Mouse (Mus musculus) activated CD4-positive, CD25-positive, alpha-beta regulatory T cell, adult 9 weeks (primary cell): Measurements from ENCODE around the gene Actl6b. TPM values are rescaled to one million over a fixed set of nuclear protein-coding genes. Genes with fewer than 3 reads are reported as not detected.

Source experiments
- polyA plus RNA-seq: library from polyadenylated mRNA; unstranded; fragments of 100-300 nt; shearing (Covaris generic); gene quantifications from one replicate; pipeline ENCODE4 v1.2.1, GENCODE M21; 2017

Gene Actl6b
- not detected for polyA plus RNA-seq

DNA sequence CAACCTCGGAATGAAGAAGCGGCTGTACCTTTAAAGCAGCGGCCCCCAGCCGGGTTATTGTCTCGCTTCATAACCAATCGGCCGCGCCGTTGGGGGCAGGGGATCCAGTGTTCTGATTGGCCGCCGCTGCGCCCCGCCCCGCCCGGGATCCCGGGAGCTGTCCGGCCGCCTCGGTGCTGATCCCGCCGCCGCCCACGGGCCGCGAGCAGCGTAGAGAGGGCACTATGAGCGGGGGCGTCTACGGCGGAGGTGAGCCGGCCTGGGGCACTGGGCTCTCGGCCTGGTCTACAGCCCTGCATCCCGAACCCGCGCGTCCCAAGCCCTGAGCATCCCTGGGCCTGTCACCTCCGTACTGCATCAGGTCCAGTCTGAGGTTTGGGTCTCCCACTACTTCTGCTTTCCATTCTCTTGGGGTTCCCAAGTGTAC, at the start of gene Actl6b:
Gene Actl6b (plus strand): TSS at position 107 of the 427 bp plus-strand sequence.

DNA sequence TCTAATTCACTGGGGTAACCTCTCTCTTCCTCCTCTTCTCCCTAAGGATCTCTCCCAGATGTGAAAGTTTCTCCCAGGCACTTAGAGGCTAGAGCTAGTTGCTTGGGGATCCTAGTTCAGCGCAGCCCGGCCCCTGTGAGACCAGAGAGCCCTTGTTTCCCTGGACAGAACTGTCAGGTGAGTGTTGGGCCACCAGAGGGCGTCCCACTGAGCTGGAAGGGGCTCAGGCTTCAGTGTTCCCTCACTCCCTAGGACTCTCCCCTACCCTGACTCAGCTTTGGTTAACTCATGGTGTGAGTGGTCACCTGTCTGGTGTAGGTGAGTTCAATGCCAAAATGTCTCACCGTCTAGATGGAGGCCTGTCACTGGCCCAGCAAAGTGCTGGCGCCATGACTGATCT, 34.9 kb upstream of the Actl6b start, which contains the start of gene Gigyf1:
Gene Gigyf1 (plus strand): TSS at position 113 of the 400 bp plus-strand sequence.

DNA sequence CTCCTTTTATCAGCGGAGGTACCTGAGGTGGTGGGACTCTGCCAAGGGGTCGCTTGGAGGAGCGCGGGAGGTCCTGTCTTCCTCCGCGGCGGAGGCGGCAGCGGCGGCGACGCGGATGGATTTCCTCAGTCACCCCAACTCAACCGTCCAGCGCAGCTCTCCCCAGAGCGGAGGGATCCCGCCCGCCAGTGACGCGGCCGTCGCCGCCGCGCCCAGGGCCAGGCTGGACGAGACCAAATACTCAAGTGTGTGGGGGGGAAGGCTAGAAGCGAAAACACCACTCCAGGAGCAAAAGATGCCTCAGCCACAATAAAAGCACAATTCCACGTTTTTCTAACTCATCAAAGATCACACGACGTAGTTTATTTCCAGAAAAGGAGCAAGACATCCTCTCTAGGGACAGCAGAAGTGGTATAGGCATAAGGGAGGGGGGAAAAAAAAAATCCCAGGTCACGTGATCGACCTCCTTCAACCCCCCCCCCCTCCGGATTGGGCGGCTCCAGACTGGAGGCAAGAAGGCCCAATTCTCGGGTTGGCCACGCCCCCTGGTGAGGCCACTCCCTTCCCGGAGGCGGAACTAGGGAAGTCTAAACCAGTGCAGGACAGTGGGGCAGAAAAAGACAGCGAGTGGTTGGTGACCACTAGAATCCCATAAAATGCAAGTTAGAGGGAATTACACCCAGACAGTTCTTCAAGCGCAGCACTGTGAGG, 20.0 kb upstream of the Actl6b start, which contains the start of the genes Epo and Gnb2:
Gene Epo (minus strand): TSS at position 126 of the 711 bp plus-strand sequence.
Gene Gnb2 (minus strand): TSS at position 394 of the 711 bp plus-strand sequence.

DNA sequence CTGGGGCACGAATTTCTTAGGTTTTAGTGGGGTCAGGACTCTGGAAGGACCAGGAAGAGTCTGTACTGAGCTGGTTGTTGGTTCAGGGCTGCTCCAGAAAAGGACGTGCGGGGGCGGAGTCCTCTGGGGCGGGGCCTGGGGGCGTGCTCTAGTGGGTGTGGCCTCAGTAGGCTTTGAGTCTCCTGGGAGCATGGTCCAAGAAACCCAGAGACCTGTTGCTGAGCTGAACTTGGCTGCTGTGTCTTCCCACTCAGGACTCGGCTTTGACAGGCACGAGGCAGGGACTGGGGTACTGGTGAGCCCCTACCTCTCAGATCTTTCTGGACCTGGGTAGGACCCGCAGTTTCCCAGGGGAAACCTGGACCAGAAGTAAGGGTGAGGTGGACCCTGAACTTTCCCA, 16.3 kb downstream of the Actl6b start, which contains the start of gene Tfr2:
Gene Tfr2 (plus strand): TSS at position 176 of the 400 bp plus-strand sequence.

DNA sequence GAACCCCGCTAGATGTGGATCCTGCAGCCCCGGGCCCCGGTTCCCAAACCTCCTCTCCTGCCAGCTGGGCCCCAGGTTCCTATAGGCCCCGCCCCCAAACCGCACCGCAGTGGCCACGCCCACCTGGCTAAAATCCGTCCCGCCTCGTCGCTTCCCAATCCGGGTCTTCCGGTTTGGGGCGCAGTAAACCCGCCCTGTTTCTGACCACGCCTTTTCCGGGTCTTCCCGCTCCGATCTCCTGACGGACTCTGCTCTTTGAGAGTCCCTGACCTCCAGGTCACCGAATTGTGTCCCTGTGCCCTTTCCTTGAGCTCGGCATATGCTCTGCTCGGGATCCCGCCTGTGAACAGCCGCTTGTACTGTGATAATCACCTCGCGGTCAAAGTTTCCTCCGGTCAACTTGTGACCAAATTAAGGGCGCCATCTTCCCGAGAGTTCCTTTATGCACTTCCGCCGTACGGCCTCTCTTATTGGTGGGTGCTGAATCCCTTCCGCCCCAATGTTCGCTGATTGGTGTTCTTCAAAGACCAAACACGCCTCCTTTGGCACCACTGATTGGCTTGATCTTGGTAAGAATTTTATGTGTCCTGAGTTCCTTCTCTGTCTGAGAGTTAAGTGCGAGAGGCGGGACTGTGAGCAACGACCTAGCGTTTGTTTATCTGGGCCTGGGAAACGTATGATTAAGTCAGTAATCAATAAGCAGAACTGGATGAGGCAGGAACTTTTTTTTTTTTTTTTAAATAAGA, 47.5 kb downstream of the Actl6b start, which contains the start of gene Mospd3:
Gene Mospd3 (minus strand): TSS at position 440 of the 746 bp plus-strand sequence.

DNA sequence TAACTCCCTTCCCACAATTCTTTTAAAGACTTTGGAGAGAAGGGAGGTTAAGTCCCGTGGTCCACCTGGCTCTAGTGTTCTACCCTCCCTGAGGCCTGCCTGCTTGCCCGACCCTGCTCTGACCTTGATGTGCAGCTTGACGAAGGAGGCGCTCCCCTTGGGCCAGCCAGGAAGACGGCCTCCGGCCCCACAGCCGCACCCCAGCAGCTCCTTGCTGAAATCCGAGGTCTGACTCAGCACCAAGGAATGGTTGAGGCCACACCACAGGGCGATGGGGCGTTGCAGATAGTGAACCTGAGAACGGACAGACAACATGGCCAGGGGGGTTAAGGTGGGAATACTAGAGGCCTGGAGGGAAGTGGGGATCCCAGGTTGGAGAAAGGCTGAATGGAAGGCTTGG, 60.2 kb downstream of the Actl6b start, which contains the start of gene Pcolce:
Gene Pcolce (minus strand): TSS at position 235 of the 400 bp plus-strand sequence.

Other genes with a start within 250 kb of the Actl6b start
- 112 TPM for gene Srrt, start 245.8 kb upstream of the Actl6b start, polyA plus RNA-seq
- gene Trip6, start 239.1 kb upstream of the Actl6b start, polyA plus RNA-seq: 7.7 TPM
- gene Slc12a9, start 219.9 kb upstream of the Actl6b start, polyA plus RNA-seq: 28.4 TPM
- not detected for gene Ephb4, start 203.4 kb upstream of the Actl6b start, polyA plus RNA-seq
- 0.26 TPM for gene Zan, start 76.5 kb upstream of the Actl6b start, polyA plus RNA-seq
- 52.7 TPM for gene Pop7, start 51.0 kb upstream of the Actl6b start, polyA plus RNA-seq
- gene Gigyf1, start 35.0 kb upstream of the Actl6b start, polyA plus RNA-seq: 3.3 TPM
- gene Epo, start 20.3 kb upstream of the Actl6b start, polyA plus RNA-seq: not detected
- gene Gnb2, start 20.0 kb upstream of the Actl6b start, polyA plus RNA-seq: 216 TPM
- 0.68 TPM for gene Tfr2, start 16.3 kb downstream of the Actl6b start, polyA plus RNA-seq
- 94.8 TPM for gene Mospd3, start 47.5 kb downstream of the Actl6b start, polyA plus RNA-seq
- gene Pcolce, start 60.3 kb downstream of the Actl6b start, polyA plus RNA-seq: 2.3 TPM
- gene Fbxo24, start 75.5 kb downstream of the Actl6b start, polyA plus RNA-seq: 0.40 TPM
- 322 TPM for gene Lrch4, start 75.6 kb downstream of the Actl6b start, polyA plus RNA-seq
- gene Gm20605, start 75.7 kb downstream of the Actl6b start, polyA plus RNA-seq: 81.4 TPM
- gene Sap25, start 87.8 kb downstream of the Actl6b start, polyA plus RNA-seq: 137 TPM
- not detected for gene Irs3, start 92.2 kb downstream of the Actl6b start, polyA plus RNA-seq
- gene Agfg2, start 131.2 kb downstream of the Actl6b start, polyA plus RNA-seq: 31.3 TPM
- 1.7 TPM for gene Nyap1, start 188.1 kb downstream of the Actl6b start, polyA plus RNA-seq
- gene Tsc22d4, start 192.2 kb downstream of the Actl6b start, polyA plus RNA-seq: 458 TPM
- 27.6 TPM for gene Ppp1r35, start 225.3 kb downstream of the Actl6b start, polyA plus RNA-seq
- gene Mepce, start 234.1 kb downstream of the Actl6b start, polyA plus RNA-seq: 17.9 TPM
- gene Zcwpw1, start 234.3 kb downstream of the Actl6b start, polyA plus RNA-seq: 10.8 TPM